Mouse (Mus musculus) embryonic facial prominence, embryonic 11.5 days (tissue): ENCODE data around the gene Adamts6. TPM values are rescaled to one million over a fixed set of nuclear protein-coding genes. Genes with fewer than 3 reads are reported as not detected.

Experiments used
- ATAC-seq: fragments of 200-750 bp; cut with Nextera tagmentation; replicated peaks from 2 replicates; pipeline ENCODE4 v1.8.0; 2017; ENCODE audit warnings: low read depth; ENCODE audit not compliant: insufficient number of reproducible peaks, low FRiP score, low TSS enrichment
- DNase-seq: peaks from one replicate; pipeline ENCODE4 v3.0.0-alpha.2; 2015; ENCODE audit warnings: low spot score
- H3K27ac ChIP-seq: fragments of 300-500 bp; sonication (generic); replicated peaks from 2 replicates; pipeline ENCODE4 v1.5.1; 2014; ENCODE audit warnings: mild to moderate bottlenecking, low read depth, low read length, control low read depth
- H3K27me3 ChIP-seq: fragments of 300-500 bp; sonication (generic); 2 replicates; pipeline ENCODE4 v1.6.1; 2014; ENCODE audit warnings: mild to moderate bottlenecking, low read length, moderate library complexity, mixed read lengths; ENCODE audit not compliant: control insufficient read depth, insufficient read depth
- H3K36me3 ChIP-seq: fragments of 300-500 bp; sonication (generic); replicated peaks from 2 replicates; pipeline ENCODE4 v1.6.1; 2014; ENCODE audit warnings: low read depth, mild to moderate bottlenecking, low read length, moderate library complexity, mixed read lengths; ENCODE audit not compliant: control insufficient read depth, insufficient read depth
- H3K4me1 ChIP-seq: fragments of 300-500 bp; sonication (generic); 2 replicates; pipeline ENCODE4 v1.6.1; 2014; ENCODE audit warnings: low read length, mixed read lengths; ENCODE audit not compliant: control insufficient read depth, insufficient read depth
- H3K4me2 ChIP-seq: fragments of 300-500 bp; sonication (generic); 2 replicates; pipeline ENCODE4 v1.6.1; 2014; ENCODE audit warnings: low read depth, mild to moderate bottlenecking, control low read depth, low read length, moderate library complexity
- H3K4me3 ChIP-seq: fragments of 300-500 bp; sonication (generic); 2 replicates; pipeline ENCODE4 v1.5.1; 2014; ENCODE audit warnings: low read depth, low read length, control low read depth
- H3K9ac ChIP-seq: fragments of 300-500 bp; sonication (generic); replicated peaks from 2 replicates; pipeline ENCODE4 v1.6.1; 2014; ENCODE audit warnings: mild to moderate bottlenecking, control low read depth, low read length
- H3K9me3 ChIP-seq: fragments of 300-500 bp; sonication (generic); replicated peaks from 2 replicates; pipeline ENCODE4 v1.6.1; 2016; ENCODE audit warnings: mild to moderate bottlenecking, low read length, inconsistent platforms, mixed read lengths; ENCODE audit not compliant: control insufficient read depth
- WGBS: fragments of 180-500 bp; shearing (Covaris S2); extraction: QIAGEN DNeasy Blood & Tissue Kit; methylation state at CpG from one replicate; pipeline ENCODE4 v1.1.7; 2014; 5-methylcytosine and 5-hydroxymethylcytosine counted together
- polyA plus RNA-seq: library from polyadenylated mRNA; unstranded; fragments of >200 nt; fragmentation: Nextera tagmentation; extraction: Ambion mirVana; gene quantifications from 2 replicates; pipeline ENCODE4 v1.2.1, GENCODE M21; 2014

The Adamts6 gene
- polyA plus RNA-seq, 1 experiment from 2014 or later, result 3.1 TPM

GRCm38 (mm10) chr13:104476285-104476956, 188.8 kb downstream of the Adamts6 start:
- no peak overlapping the region for H3K9ac ChIP-seq
- H3K9me3 ChIP-seq, result no peaks in the 10 kb centered on the region
- H3K36me3 ChIP-seq, result no peaks in the 10 kb centered on the region
- 61% methylated on average over 9 of the region's 9 CpGs for WGBS
- ATAC-seq (no peak), DNase-seq (no peak)
- no peaks in the 10 kb centered on the region for H3K27me3 ChIP-seq
- no peak overlapping the region for H3K4me2 ChIP-seq
- no peak overlapping the region for H3K27ac ChIP-seq
- no peaks in the 10 kb centered on the region for H3K4me1 ChIP-seq
- no peak overlapping the region for H3K4me3 ChIP-seq

GRCm38 (mm10) chr13:104482426-104483089, 194.9 kb downstream of the Adamts6 start:
- no peak overlapping the region for H3K9ac ChIP-seq
- H3K36me3 ChIP-seq, result no peaks in the 10 kb centered on the region
- 0 out of 2 replicates have a peak, but pooled peaks have one; percentile 65 for ATAC-seq
- H3K4me2 ChIP-seq, result no peak overlapping the region
- no peaks in the 10 kb centered on the region for H3K27me3 ChIP-seq
- peak; percentile 77 for DNase-seq
- no peaks in the 10 kb centered on the region for H3K4me1 ChIP-seq
- WGBS, result 35% methylated on average over 8 of the region's 8 CpGs
- no peaks in the 10 kb centered on the region for H3K9me3 ChIP-seq
- H3K4me3 ChIP-seq, result no peak overlapping the region
- H3K27ac ChIP-seq, result no peak overlapping the region

DNA sequence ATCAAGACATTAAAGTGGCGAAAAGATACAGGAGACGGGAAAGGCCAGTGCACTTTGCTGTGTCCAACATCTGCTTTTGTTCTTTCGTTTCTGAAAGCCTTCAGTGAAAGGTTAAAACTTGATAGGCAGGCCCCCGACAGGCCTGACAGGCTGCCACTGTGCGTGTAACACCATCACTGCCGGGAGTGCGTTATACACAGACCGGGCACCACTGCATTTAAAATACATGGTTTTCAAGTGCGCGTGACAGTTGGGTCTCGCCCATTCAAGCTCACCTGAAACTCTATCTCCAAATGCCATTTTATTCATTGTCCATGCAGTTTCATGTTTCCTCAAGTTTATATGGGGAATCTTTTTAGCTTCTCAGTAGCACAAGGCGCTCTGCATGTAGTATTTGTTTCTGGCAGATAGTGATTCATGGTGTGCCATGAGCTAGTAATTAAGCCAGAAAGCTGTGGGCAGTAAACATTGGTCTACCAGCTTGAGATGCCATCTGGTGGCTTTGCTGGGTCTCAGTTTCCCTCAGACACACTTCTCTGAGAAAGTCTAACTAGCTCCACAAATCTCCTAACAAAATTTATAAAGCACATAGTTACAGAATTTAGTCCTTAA, 195.6 kb downstream of the Adamts6 start:
- Histone ChIP-seq H3K27me3 (no peaks in the 10 kb centered on the region), H3K27ac (no peak overlapping the region; the same call in 1 of the 2 replicates), H3K9me3 (no peaks in the 10 kb centered on the region), H3K4me2 (no peak overlapping the region), H3K36me3 (no peaks in the 10 kb centered on the region), H3K4me1 (no peaks in the 10 kb centered on the region), H3K9ac (no peak overlapping the region), H3K4me3 (no peak overlapping the region)
- WGBS, result 54% methylated on average over 12 of the region's 12 CpGs
- DNase-seq (peak; percentile 37), ATAC-seq (no peak; the same call in 1 of the 2 replicates)

DNA sequence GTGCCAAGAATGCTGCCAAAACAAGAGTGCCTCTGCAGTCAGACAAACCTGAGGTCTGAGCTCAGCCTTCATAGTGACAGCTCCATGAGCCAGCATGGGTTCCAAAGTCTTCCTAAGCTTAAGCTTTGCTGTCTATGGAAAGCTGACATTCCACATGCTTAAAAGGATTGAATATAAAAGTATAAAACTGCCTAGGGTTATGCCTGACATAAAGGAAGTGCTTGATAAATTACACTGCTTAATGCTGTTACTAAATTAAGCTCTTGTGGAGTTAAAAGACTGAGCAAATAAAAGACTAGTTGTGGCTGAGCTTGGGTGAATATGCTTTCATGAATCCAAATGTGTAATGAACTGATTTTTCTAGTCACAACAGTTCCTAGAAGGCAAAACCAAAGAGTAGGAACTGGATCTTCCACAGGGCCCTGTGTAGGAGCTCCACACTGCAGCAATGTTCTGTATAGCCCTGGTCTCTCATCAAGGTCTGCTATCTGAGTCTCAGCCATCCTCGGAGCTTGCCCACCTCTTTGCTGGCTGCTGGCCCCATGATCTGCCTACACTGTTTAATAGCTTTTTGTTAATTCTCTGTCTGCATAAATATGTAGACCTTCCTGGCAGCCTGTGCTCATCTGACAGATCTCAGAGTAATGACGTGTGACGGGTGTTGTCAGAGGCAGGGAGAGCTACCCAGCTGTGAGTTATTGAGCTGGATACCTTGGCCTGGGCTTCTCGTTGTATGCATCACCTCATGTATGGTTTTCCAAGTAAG, 203.6 kb downstream of the Adamts6 start:
- no peak for DNase-seq
- 78% methylated on average over 4 of the region's 4 CpGs for WGBS
- Histone ChIP-seq H3K9ac (no peak overlapping the region), H3K36me3 (no peaks in the 10 kb centered on the region), H3K4me2 (no peak overlapping the region), H3K4me1 (no peaks in the 10 kb centered on the region), H3K27me3 (no peaks in the 10 kb centered on the region), H3K4me3 (no peak overlapping the region), H3K9me3 (no peaks in the 10 kb centered on the region), H3K27ac (no peak overlapping the region)
- no peak for ATAC-seq

DNA sequence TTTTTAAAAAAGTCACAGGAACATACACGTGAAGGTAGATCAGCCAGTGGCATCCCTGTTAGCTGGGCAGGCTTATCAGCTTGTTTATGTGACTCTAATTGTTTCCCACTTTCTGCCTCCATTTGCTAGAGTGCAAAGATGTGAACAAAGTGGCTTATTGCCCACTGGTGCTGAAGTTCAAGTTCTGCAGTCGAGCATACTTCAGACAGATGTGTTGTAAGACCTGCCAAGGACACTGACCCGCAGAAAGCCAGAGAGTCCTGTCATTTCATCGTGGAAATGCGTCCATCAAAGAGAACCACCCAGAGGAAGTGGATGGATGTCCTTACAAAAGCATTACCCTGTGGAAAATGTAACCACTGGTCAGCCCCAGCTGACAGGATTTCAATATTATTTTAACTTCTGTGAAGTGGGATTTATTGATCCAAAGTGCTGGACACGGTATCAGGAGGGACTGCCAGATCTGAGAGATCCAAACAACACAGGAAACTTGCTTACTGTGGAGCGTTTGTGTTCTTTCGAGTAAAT, 205.9 kb downstream of the Adamts6 start:
- DNase-seq, result no peak
- 72% methylated on average over 8 of the region's 8 CpGs for WGBS
- H3K27me3 ChIP-seq, result no peaks in the 10 kb centered on the region
- H3K27ac ChIP-seq, result no peak overlapping the region
- H3K4me2 ChIP-seq, result no peak overlapping the region
- no peaks in the 10 kb centered on the region for H3K36me3 ChIP-seq
- no peak for ATAC-seq
- no peak overlapping the region for H3K4me3 ChIP-seq
- no peaks in the 10 kb centered on the region for H3K9me3 ChIP-seq
- no peaks in the 10 kb centered on the region for H3K4me1 ChIP-seq
- no peak overlapping the region for H3K9ac ChIP-seq

GRCm38 (mm10) chr13:104494200-104494873, 206.7 kb downstream of the Adamts6 start:
- no peaks in the 10 kb centered on the region for H3K27me3 ChIP-seq
- no peak for ATAC-seq

DNA sequence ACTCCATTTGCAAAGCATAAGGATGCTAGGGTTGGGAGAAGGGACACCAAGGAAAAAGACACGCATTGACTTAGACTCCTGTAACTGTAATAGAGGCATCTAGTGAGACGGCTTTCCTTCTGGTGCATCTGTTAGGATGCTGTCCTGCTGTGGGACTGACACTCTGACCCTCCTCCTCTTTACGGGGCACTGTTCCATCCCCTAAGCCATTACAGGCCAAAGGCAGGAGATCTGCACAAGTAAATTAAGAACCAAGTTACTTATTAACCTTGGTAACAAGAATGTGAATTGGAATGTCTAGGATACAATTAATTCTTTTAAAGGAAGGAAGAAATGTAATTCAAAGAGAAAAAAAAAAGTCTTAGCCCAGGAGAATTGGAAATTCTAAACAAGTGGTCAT, 210.0 kb downstream of the Adamts6 start:
- no peaks in the 10 kb centered on the region for H3K36me3 ChIP-seq
- ATAC-seq (no peak), DNase-seq (no peak)
- no peaks in the 10 kb centered on the region for H3K9me3 ChIP-seq
- H3K27me3 ChIP-seq, result no peaks in the 10 kb centered on the region
- H3K4me3 ChIP-seq, result no peak overlapping the region
- H3K27ac ChIP-seq, result no peak overlapping the region
- H3K9ac ChIP-seq, result no peak overlapping the region
- H3K4me2 ChIP-seq, result no peak overlapping the region
- no peaks in the 10 kb centered on the region for H3K4me1 ChIP-seq
- WGBS, result 76% methylated on average over 3 of the region's 3 CpGs

More at GRCm38 (mm10) chr13:104494200-104494873, 206.7 kb downstream of the Adamts6 start:
- Histone ChIP-seq H3K27ac (no peak overlapping the region), H3K9ac (no peak overlapping the region), H3K4me3 (no peak overlapping the region), H3K4me2 (no peak overlapping the region), H3K4me1 (no peaks in the 10 kb centered on the region), H3K9me3 (no peaks in the 10 kb centered on the region), H3K36me3 (no peaks in the 10 kb centered on the region)
- 61% methylated on average over 8 of the region's 8 CpGs for WGBS
- DNase-seq, result peak; percentile 27
